Mouse (Mus musculus) intestine, embryonic 14.5 days (tissue): ENCODE data around the gene Olfr761. TPM values are rescaled to one million over a fixed set of nuclear protein-coding genes. Genes with fewer than 3 reads are reported as not detected.
"Not testable (repeated sequence)": the region's sequence is repeated elsewhere in the genome, so short reads cannot be mapped to it uniquely, and the experiment has no call there.

Source experiments
- ATAC-seq: fragments of 200-750 bp; cut with Nextera tagmentation; replicated peaks from 2 replicates; pipeline ENCODE4 v1.8.0; 2017; ENCODE audit warnings: low read depth, moderate number of reproducible peaks, moderate TSS enrichment, moderate library complexity; ENCODE audit not compliant: low FRiP score, low TSS enrichment
- DNase-seq: peaks from one replicate; pipeline ENCODE4 v3.0.0-alpha.2; 2018; ENCODE audit warnings: low spot score
- H3K27ac ChIP-seq: fragments of 300-500 bp; sonication (generic); 2 replicates; pipeline ENCODE4 v1.5.1; 2014; ENCODE audit warnings: low read depth, mild to moderate bottlenecking, control low read depth
- H3K27me3 ChIP-seq: fragments of 300-500 bp; sonication (generic); replicated peaks from 2 replicates; pipeline ENCODE4 v1.6.1; 2014; ENCODE audit warnings: low read length, control low read depth; ENCODE audit not compliant: control insufficient read depth, insufficient read depth
- H3K36me3 ChIP-seq: fragments of 300-500 bp; sonication (generic); 2 replicates; pipeline ENCODE4 v1.6.1; 2014; ENCODE audit warnings: low read length, control low read depth; ENCODE audit not compliant: control insufficient read depth, insufficient read depth
- H3K4me1 ChIP-seq: fragments of 300-500 bp; sonication (generic); replicated peaks from 2 replicates; pipeline ENCODE4 v1.6.1; 2014; ENCODE audit warnings: low read length, control low read depth, mixed read lengths; ENCODE audit not compliant: control insufficient read depth, insufficient read depth
- H3K4me2 ChIP-seq: fragments of 300-500 bp; sonication (generic); 2 replicates; pipeline ENCODE4 v1.6.1; 2014; ENCODE audit warnings: low read length
- H3K4me3 ChIP-seq: fragments of 300-500 bp; sonication (generic); 2 replicates; pipeline ENCODE4 v1.5.1; 2014; ENCODE audit warnings: low read depth, low read length, control low read depth, mixed read lengths
- H3K9ac ChIP-seq: fragments of 300-500 bp; sonication (generic); 2 replicates; pipeline ENCODE4 v1.6.1; 2014; ENCODE audit warnings: mild to moderate bottlenecking, low read length
- H3K9me3 ChIP-seq: fragments of 300-500 bp; sonication (generic); 2 replicates; pipeline ENCODE4 v1.6.1; 2016; ENCODE audit warnings: low read length, control low read depth; ENCODE audit not compliant: control insufficient read depth
- WGBS: fragments of 180-500 bp; shearing (Covaris S2); extraction: QIAGEN DNeasy Blood & Tissue Kit; methylation state at CpG from one replicate; pipeline ENCODE4 v1.1.7; 2014; 5-methylcytosine and 5-hydroxymethylcytosine counted together
- polyA plus RNA-seq: library from polyadenylated mRNA; unstranded; fragments of >200 nt; fragmentation: Nextera tagmentation; extraction: Ambion mirVana; gene quantifications from 2 replicates; pipeline ENCODE4 v1.2.1, GENCODE M21; 2014

Olfr761 gene
- polyA plus RNA-seq = not detected in 2 replicates

- no peak for ATAC-seq
- H3K9me3 ChIP-seq = no peaks in the 10 kb centered on the region
Observed at GRCm38 (mm10) chr17:37952979-37953378, at the start of gene Olfr761. Olfr761 (minus strand) TSS chr17:37953079.

GRCm38 (mm10) chr17:37995635-37996307 is 42.9 kb upstream of the Olfr761 start:
- 64% methylated on average over 10 of the region's 10 CpGs for WGBS
- Histone ChIP-seq H3K9ac (no peak overlapping the region), H3K36me3 (no peaks in the 10 kb centered on the region), H3K9me3 (no peaks in the 10 kb centered on the region), H3K4me1 (no peaks in the 10 kb centered on the region), H3K4me3 (no peak overlapping the region), H3K27ac (no peak overlapping the region), H3K4me2 (no peak overlapping the region), H3K27me3 (no peaks in the 10 kb centered on the region)
- no peak for ATAC-seq
- no peak for DNase-seq

More at GRCm38 (mm10) chr17:37952979-37953378, at the start of gene Olfr761:
- Histone ChIP-seq H3K4me1 (no peaks in the 10 kb centered on the region), H3K27me3 (no peaks in the 10 kb centered on the region), H3K36me3 (no peaks in the 10 kb centered on the region), H3K27ac (no peak within 1 kb of the TSS), H3K9ac (no peak within 1 kb of the TSS), H3K4me2 (no peak within 1 kb of the TSS), H3K4me3 (no peak within 1 kb of the TSS)
- no peak for DNase-seq
- WGBS = 72% methylated on average over 2 of the region's 2 CpGs

GRCm38 (mm10) chr17:37990453-37990961 is 37.6 kb upstream of the Olfr761 start:
- ATAC-seq = no peak
- Histone ChIP-seq H3K27ac (no peak overlapping the region), H3K4me2 (no peak overlapping the region), H3K4me3 (no peak overlapping the region), H3K36me3 (no peaks in the 10 kb centered on the region), H3K27me3 (no peaks in the 10 kb centered on the region), H3K4me1 (no peaks in the 10 kb centered on the region), H3K9ac (no peak overlapping the region), H3K9me3 (no peaks in the 10 kb centered on the region)
- no peak for DNase-seq
- WGBS = 40% methylated on average over 3 of the region's 3 CpGs

GRCm38 (mm10) chr17:37973591-37973990 is 20.7 kb upstream of the Olfr761 start:
- no peaks in the 10 kb centered on the region for H3K36me3 ChIP-seq
- ATAC-seq (no peak), DNase-seq (no peak)

GRCm38 (mm10) chr17:37920248-37920647 is 32.6 kb downstream of the Olfr761 start, which contains the start of gene Olfr128:
Olfr128 (plus strand) TSS chr17:37920548.
- H3K36me3 ChIP-seq = no peaks in the 10 kb centered on the region
- no peaks in the 10 kb centered on the region for H3K27me3 ChIP-seq
- H3K9ac ChIP-seq = no peak within 1 kb of the TSS
- no peak for ATAC-seq
- no peak within 1 kb of the TSS for H3K4me3 ChIP-seq
- no peaks in the 10 kb centered on the region for H3K9me3 ChIP-seq
- no peak within 1 kb of the TSS for H3K27ac ChIP-seq
- H3K4me1 ChIP-seq = no peaks in the 10 kb centered on the region
- DNase-seq = no peak
- H3K4me2 ChIP-seq = no peak within 1 kb of the TSS

More at GRCm38 (mm10) chr17:37973591-37973990, 20.7 kb upstream of the Olfr761 start:
- Histone ChIP-seq H3K4me3 (no peak overlapping the region), H3K27me3 (no peaks in the 10 kb centered on the region), H3K4me1 (no peaks in the 10 kb centered on the region), H3K9ac (no peak overlapping the region), H3K9me3 (no peaks in the 10 kb centered on the region), H3K27ac (no peak overlapping the region), H3K4me2 (no peak overlapping the region)
- WGBS = 86% methylated on average over 3 of the region's 3 CpGs

- not testable (repeated sequence) for H3K9ac ChIP-seq, H3K4me3 ChIP-seq, H3K4me2 ChIP-seq, H3K27ac ChIP-seq, H3K9me3 ChIP-seq, H3K27me3 ChIP-seq, H3K4me1 ChIP-seq, ATAC-seq, H3K36me3 ChIP-seq, DNase-seq
- 75% methylated on average over 8 of the region's 8 CpGs for WGBS
Observed at GRCm38 (mm10) chr17:37906821-37907220, 46.1 kb downstream of the Olfr761 start.

Other genes with a start within 250 kb of the Olfr761 start
- gene Olfr120, start 231.3 kb downstream of the Olfr761 start, polyA plus RNA-seq = not detected in 2 replicates
- not detected in 2 replicates for gene Olfr121, start 204.2 kb downstream of the Olfr761 start, polyA plus RNA-seq
- not detected in 2 replicates for gene Olfr122, start 184.5 kb downstream of the Olfr761 start, polyA plus RNA-seq
- not detected in 2 replicates for gene Olfr123, start 159.6 kb downstream of the Olfr761 start, polyA plus RNA-seq
- gene Olfr124, start 153.2 kb downstream of the Olfr761 start, polyA plus RNA-seq = not detected in 2 replicates
- gene Olfr125, start 120.1 kb downstream of the Olfr761 start, polyA plus RNA-seq = not detected in 2 replicates
- not detected in 2 replicates for gene Olfr126, start 105.6 kb downstream of the Olfr761 start, polyA plus RNA-seq
- gene Olfr127, start 52.6 kb downstream of the Olfr761 start, polyA plus RNA-seq = not detected in 2 replicates
- not detected in 2 replicates for gene Olfr128, start 32.5 kb downstream of the Olfr761 start, polyA plus RNA-seq
- not detected in 2 replicates for gene Olfr129, start 107.0 kb upstream of the Olfr761 start, polyA plus RNA-seq
- not detected in 2 replicates for gene Olfr130, start 110.8 kb upstream of the Olfr761 start, polyA plus RNA-seq
- gene Olfr131, start 135.6 kb upstream of the Olfr761 start, polyA plus RNA-seq = not detected in 2 replicates
- gene Olfr132, start 181.4 kb upstream of the Olfr761 start, polyA plus RNA-seq = not detected in 2 replicates
- gene Olfr133, start 192.2 kb upstream of the Olfr761 start, polyA plus RNA-seq = not detected in 2 replicates
- gene Olfr134, start 218.3 kb upstream of the Olfr761 start, polyA plus RNA-seq = not detected in 2 replicates